9 mouse cellular contexts compared by ENCODE assay signal in the genomic region with DNA sequence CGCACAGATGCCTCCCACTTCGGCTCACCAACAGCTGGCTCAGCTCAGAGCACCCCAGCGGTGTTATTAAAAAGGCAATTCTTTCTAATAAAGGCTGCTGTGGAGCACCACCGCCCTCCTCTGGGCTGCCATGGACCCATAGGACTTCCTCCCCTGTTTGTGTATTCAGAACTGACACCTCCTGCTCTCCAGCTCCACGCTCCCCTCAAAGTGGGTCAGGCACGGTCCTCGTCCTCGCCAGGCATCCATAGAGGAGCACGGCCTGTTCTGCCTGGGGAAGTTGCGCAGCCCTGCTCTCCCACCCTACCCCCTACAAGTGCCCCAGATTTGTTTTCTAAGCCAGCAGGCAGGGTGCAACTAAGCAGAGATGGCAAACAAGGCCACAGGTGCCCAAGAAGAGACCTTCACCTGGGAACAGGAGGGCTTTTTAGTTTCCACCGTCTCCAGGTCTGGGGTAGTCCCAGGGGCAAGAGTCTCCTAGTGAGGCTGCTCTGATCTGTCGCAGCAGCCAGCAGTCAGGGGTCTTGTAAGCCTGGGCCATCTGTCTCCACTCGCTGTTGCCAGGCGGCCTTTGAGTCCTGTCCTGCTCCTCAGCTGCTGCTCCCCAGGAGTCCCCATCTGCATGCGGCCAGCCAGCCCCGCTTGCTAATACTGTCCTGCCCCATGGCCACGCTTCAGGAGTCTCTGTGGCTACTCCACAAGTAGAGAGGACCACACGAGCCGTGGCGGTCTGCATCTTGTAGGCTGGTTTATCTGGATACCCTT. TPM values are rescaled to one million over a fixed set of nuclear protein-coding genes. Genes with fewer than 3 reads are reported as not detected.
A peak's percentile ranks its signal among the peaks of the same experiment; 100 is the strongest.
DNase-seq lines count a peak whose midpoint lies in the region; TF ChIP-seq lines count a peak whose summit lies in the region.
"Had no signal": no experiment of that assay in that cellular context is flagged by ENCODE, and none has a peak within 500 bp of the region (broad histone marks: within the 10 kb centered on the region; RNA-seq: fewer than 3 reads in every experiment).

No protein-coding gene starts in this region.

- 58% methylated on average over 20 of the region's 20 CpGs for WGBS in heart, embryonic 10.5 days
- 45% methylated on average over 20 of the region's 20 CpGs for WGBS in midbrain, embryonic 10.5 days

- peak overlapping the region; percentile 30; the same call in 1 of the 2 replicates for H3K27ac ChIP-seq in heart, embryonic 10.5 days
- H3K27ac ChIP-seq in midbrain, embryonic 10.5 days (replicated peaks), result peak overlapping the region; percentile 73

- H3K4me3 ChIP-seq in heart, embryonic 10.5 days, result no peak overlapping the region
- peak overlapping the region; percentile 48 for H3K4me3 ChIP-seq in E14TG2a.4 (replicated peaks; ENCODE audit: low read length)
- no peak overlapping the region for H3K4me3 ChIP-seq in midbrain, embryonic 10.5 days

- H3K27me3 ChIP-seq in heart, embryonic 10.5 days (ENCODE audit: insufficient read depth, poor library complexity, severe bottlenecking), result peaks cover 51% of the 10 kb centered on the region
- 0 out of 2 replicates have a peak, but pooled peaks cover 3% of the 10 kb centered on the region for H3K27me3 ChIP-seq in E14TG2a.4 (ENCODE audit: insufficient read depth, low read length)
- H3K27me3 ChIP-seq in midbrain, embryonic 10.5 days (ENCODE audit: low read depth, poor library complexity, severe bottlenecking), result peaks cover 42% of the 10 kb centered on the region

- peaks cover 88% of the 10 kb centered on the region for H3K4me1 ChIP-seq in heart, embryonic 10.5 days
- H3K4me1 ChIP-seq in E14TG2a.4 (replicated peaks; ENCODE audit: low read depth, low read length), result peaks cover 70% of the 10 kb centered on the region
- H3K4me1 ChIP-seq in midbrain, embryonic 10.5 days, result peaks cover 80% of the 10 kb centered on the region

- DNase-seq in heart, embryonic 10.5 days (ENCODE audit: low spot score), result no peak
- no peak for DNase-seq in heart, adult 18-20 months
- peak; percentile 46 to 56 for DNase-seq in frontal cortex, postnatal 10 days (ENCODE audit: low spot score in 2 of 2)
- DNase-seq in midbrain, embryonic 10.5 days (ENCODE audit: low spot score), result peak; percentile 39
- no peak for DNase-seq in ovary, postnatal 14 days (ENCODE audit: low spot score)
- DNase-seq in ovary, postnatal 10 days (ENCODE audit: low spot score), result no peak
- no peak for DNase-seq in testis, postnatal 14 days (ENCODE audit: low spot score)

- no peaks in the 10 kb centered on the region for H3K9me3 ChIP-seq in heart, embryonic 10.5 days
- no peaks in the 10 kb centered on the region for H3K9me3 ChIP-seq in E14TG2a.4 (ENCODE audit: low read length)
- H3K9me3 ChIP-seq in midbrain, embryonic 10.5 days (replicated peaks), result no peaks in the 10 kb centered on the region

- TF ChIP-seq CTCF in E14TG2a.4 (conservative IDR thresholded peaks at IDR 0.05; ENCODE audit: low read length), result no peak

- 0 out of 2 replicates have a peak, but pooled peaks cover 8% of the 10 kb centered on the region for H3K36me3 ChIP-seq in heart, embryonic 10.5 days
- H3K36me3 ChIP-seq in E14TG2a.4 (ENCODE audit: insufficient read depth, low read length), result peaks cover 13% of the 10 kb centered on the region; the same call in 1 of the 2 replicates
- H3K36me3 ChIP-seq in midbrain, embryonic 10.5 days, result no peaks in the 10 kb centered on the region

RNA-seq across cellular contexts. Expression of gene Grin2c, which starts 33.3 kb away (rescaled TPM):
- polyA plus RNA-seq in heart, embryonic 10.5 days (2016; fragmentation: Nextera tagmentation; extraction: Ambion mirVana), result 0.23 and 0.65 TPM in 2 replicates
- total RNA-seq in heart, adult 18-20 months (2021), result under 1 TPM; 0.27 to 0.41 TPM
- polyA plus RNA-seq in midbrain, embryonic 10.5 days (2016; fragmentation: Nextera tagmentation; extraction: Ambion mirVana), result 0.02 and 0.06 TPM in 2 replicates
- polyA plus RNA-seq: gonadal fat pad, adult 2 months had no signal

RNA-seq across cellular contexts. Expression of gene Fdxr, which starts 43.1 kb away (rescaled TPM):
- polyA plus RNA-seq in heart, embryonic 10.5 days (2016; fragmentation: Nextera tagmentation; extraction: Ambion mirVana), result 14.3 and 16.5 TPM in 2 replicates
- total RNA-seq in heart, adult 18-20 months (2021), result 10 to 100 TPM in 1 of 2 experiments, 1 to 10 TPM in 1; 9.8 to 10.1 TPM
- polyA plus RNA-seq in midbrain, embryonic 10.5 days (2016; fragmentation: Nextera tagmentation; extraction: Ambion mirVana), result 16.7 and 19.8 TPM in 2 replicates

RNA-seq across cellular contexts. Expression of gene Nat9, which starts 46.0 kb away (rescaled TPM):
- 15.8 and 17.0 TPM in 2 replicates for polyA plus RNA-seq in heart, embryonic 10.5 days (2016; fragmentation: Nextera tagmentation; extraction: Ambion mirVana)
- 10 to 100 TPM; 20.7 to 25.1 TPM for total RNA-seq in heart, adult 18-20 months (2021)
- 17.8 and 19.5 TPM in 2 replicates for polyA plus RNA-seq in midbrain, embryonic 10.5 days (2016; fragmentation: Nextera tagmentation; extraction: Ambion mirVana)

RNA-seq across cellular contexts. Expression of gene Tmem104, which starts 46.4 kb away (rescaled TPM):
- 9.6 TPM in 2 replicates for polyA plus RNA-seq in heart, embryonic 10.5 days (2016; fragmentation: Nextera tagmentation; extraction: Ambion mirVana)
- total RNA-seq in heart, adult 18-20 months (2021), result 10 to 100 TPM; 10.9 to 12.9 TPM
- polyA plus RNA-seq in midbrain, embryonic 10.5 days (2016; fragmentation: Nextera tagmentation; extraction: Ambion mirVana), result 7.1 and 11.3 TPM in 2 replicates

Comparison
In these comparisons a context has a peak if more than half of its experiments do, and no peak if none do; other contexts are left out.
1. DNase-seq: peak in frontal cortex, postnatal 10 days (2 of 2) and midbrain, embryonic 10.5 days (single experiment); none in heart, embryonic 10.5 days (single experiment), heart, adult 18-20 months (0 of 2), ovary, postnatal 14 days (single experiment), ovary, postnatal 10 days (single experiment) and testis, postnatal 14 days (single experiment).